Mouse (Mus musculus): ENCODE results near the gene Gm20425. TPM values are rescaled to one million over a fixed set of nuclear protein-coding genes. Genes with fewer than 3 reads are reported as not detected.

The Gm20425 gene
- polyA plus RNA-seq, 2 experiments, result 0.16 to 1.7 TPM

DNA sequence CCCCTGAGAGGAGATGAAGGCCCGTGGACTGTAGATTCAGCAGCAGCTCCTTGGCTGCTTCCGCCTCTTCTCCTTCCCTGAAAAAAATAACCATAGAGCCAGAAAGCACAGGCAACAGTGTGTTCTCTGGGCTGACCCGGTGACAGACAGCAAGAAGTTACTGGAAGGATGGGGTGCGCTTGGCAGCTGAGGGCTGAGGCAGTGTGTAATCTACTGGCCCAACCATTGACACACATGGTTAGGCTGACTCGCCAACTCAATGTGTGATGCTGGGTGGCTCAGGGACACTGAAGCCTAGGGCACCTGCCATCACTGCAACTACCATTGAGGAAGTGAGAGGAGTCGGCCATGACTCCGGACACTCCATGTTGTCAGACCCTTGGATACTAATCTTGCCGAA lies 48.2 kb downstream of the Gm20425 start:
- ATAC-seq (ENCODE audit: insufficient read depth) (no peak), DNase-seq (ENCODE audit: low read depth in 3 of 3, low spot score in 3 of 3) (no peak)
- H3K36me3 ChIP-seq (replicated peaks; ENCODE audit: control insufficient read depth, insufficient read depth, low read depth), result no peaks in the 10 kb centered on the region
- no peak overlapping the region for H3K4me3 ChIP-seq (ENCODE audit: insufficient read depth in 1 of 2, low read depth in 2 of 2, low read length in 2 of 2)
- no peak overlapping the region for H3K4me2 ChIP-seq (ENCODE audit: low read depth)
- H3K9ac ChIP-seq (replicated peaks), result no peak overlapping the region
- TF ChIP-seq CTCF (IDR thresholded peaks at IDR 0.05; ENCODE audit: low read depth), result no peak
- no peak for TF ChIP-seq EP300 (IDR thresholded peaks at IDR 0.05; ENCODE audit: low read depth)
- H3K9me3 ChIP-seq (ENCODE audit: control insufficient read depth, low read length), result no peaks in the 10 kb centered on the region
- peaks cover 4 to 8% of the 10 kb centered on the region in 2 experiments for H3K4me1 ChIP-seq (replicated peaks; ENCODE audit: control insufficient read depth in 2 of 2, insufficient read depth in 2 of 2, low read length in 1 of 2)
- H3K27me3 ChIP-seq (ENCODE audit: control insufficient read depth, insufficient read depth, low read length), result no peaks in the 10 kb centered on the region; the same call in 1 of the 2 replicates
- WGBS (ENCODE audit: insufficient replicate concordance), result 81% methylated on average over 8 of the region's 8 CpGs
- no peak overlapping the region for H3K27ac ChIP-seq

DNA sequence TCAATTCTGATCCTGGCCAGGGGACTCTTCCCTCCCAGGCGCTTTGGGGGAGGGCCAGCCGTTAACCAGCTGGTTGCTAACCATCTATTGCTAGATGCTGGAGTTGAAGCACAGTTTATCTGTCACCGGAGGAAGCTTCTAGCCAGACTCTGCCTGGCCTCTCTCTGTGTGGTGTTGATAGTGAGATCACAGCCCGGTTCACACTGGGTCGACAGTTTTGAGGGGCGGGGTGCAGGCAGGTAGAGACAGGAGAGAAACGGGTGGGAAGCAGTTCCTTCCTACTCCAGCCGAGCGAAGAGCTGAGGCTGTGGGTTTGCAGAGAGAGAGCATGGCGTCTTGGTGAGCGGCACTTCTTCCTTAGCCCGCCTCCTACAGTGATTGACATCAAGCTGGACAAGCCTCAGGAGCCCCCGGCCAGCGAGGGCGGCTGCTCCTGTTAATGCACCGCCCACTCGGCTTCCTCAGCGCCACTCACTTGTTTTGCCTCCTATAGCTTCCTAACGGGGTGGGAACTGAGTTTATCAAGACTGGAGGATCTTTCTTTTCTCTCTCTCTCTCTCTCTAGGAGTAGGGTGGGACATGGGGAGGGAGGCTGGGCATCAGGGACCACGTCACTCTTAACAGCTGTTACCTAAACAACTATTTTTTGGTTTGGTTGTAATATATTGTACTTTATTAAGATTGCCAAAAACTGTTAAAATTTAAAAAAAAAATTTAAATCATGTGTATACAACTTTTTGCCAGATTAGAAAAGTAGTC lies 49.1 kb downstream of the Gm20425 start:
- TF ChIP-seq EP300 (IDR thresholded peaks at IDR 0.05; ENCODE audit: low read depth) (no peak), CTCF (IDR thresholded peaks at IDR 0.05; ENCODE audit: low read depth) (no peak)
- Histone ChIP-seq H3K9me3 (ENCODE audit: control insufficient read depth, low read length) (no peaks in the 10 kb centered on the region), H3K4me3 (ENCODE audit: insufficient read depth in 1 of 2, low read depth in 2 of 2, low read length in 2 of 2) (peak overlapping the region; percentile 54 to 80), H3K27ac (no peak overlapping the region), H3K27me3 (ENCODE audit: control insufficient read depth, insufficient read depth, low read length) (no peaks in the 10 kb centered on the region; the same call in 1 of the 2 replicates), H3K4me1 (replicated peaks; ENCODE audit: control insufficient read depth in 2 of 2, insufficient read depth in 2 of 2, low read length in 1 of 2) (peaks cover 4 to 8% of the 10 kb centered on the region in 2 experiments), H3K4me2 (ENCODE audit: low read depth) (peak overlapping the region; percentile 67), H3K36me3 (replicated peaks; ENCODE audit: control insufficient read depth, insufficient read depth, low read depth) (no peaks in the 10 kb centered on the region), H3K9ac (replicated peaks) (peak overlapping the region; percentile 50)
- ATAC-seq (ENCODE audit: insufficient read depth) (peak; percentile 87), DNase-seq (ENCODE audit: low read depth in 3 of 3, low spot score in 3 of 3) (peak; percentile 62 to 70 (median 64))
- 2% methylated on average over 20 of the region's 20 CpGs for whole genome bisulfite sequencing (ENCODE audit: insufficient replicate concordance)

DNA sequence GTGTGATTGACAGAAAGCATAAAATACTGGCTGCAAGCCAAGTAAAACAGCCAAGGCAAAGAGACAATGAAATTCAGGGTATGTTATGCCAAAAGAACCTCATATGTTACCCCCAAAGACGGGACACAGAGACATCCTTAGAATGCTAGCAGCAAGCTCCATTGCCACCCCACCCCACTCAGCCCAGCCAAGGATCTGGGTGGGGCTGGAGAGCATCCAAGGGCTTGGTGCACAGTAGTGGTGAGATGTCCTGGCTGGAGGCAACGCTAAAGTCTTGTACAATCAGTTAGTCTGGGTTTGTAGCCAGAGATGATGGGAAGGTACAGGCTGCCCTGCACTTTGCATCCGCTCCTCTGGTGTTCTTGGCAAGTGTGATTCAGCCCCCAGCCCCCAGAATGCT lies 49.8 kb downstream of the Gm20425 start:
- Histone ChIP-seq H3K4me3 (ENCODE audit: insufficient read depth in 1 of 2, low read depth in 2 of 2, low read length in 2 of 2) (peak overlapping the region; percentile 54 to 80), H3K4me1 (replicated peaks; ENCODE audit: control insufficient read depth in 2 of 2, insufficient read depth in 2 of 2, low read length in 1 of 2) (peaks cover 4 to 8% of the 10 kb centered on the region in 2 experiments), H3K36me3 (replicated peaks; ENCODE audit: control insufficient read depth, insufficient read depth, low read depth) (no peaks in the 10 kb centered on the region), H3K9me3 (ENCODE audit: control insufficient read depth, low read length) (no peaks in the 10 kb centered on the region), H3K9ac (replicated peaks) (no peak overlapping the region; the same call in 1 of the 2 replicates), H3K27ac (no peak overlapping the region), H3K27me3 (ENCODE audit: control insufficient read depth, insufficient read depth, low read length) (no peaks in the 10 kb centered on the region; the same call in 1 of the 2 replicates), H3K4me2 (ENCODE audit: low read depth) (peak overlapping the region; percentile 67)
- 47% methylated on average over 3 of the region's 3 CpGs for WGBS (ENCODE audit: insufficient replicate concordance)
- no peak for DNase-seq (ENCODE audit: low read depth in 3 of 3, low spot score in 3 of 3)
- ATAC-seq (ENCODE audit: insufficient read depth), result no peak
- no peak for TF ChIP-seq EP300 (IDR thresholded peaks at IDR 0.05; ENCODE audit: low read depth)
- TF ChIP-seq CTCF (IDR thresholded peaks at IDR 0.05; ENCODE audit: low read depth), result no peak

DNA sequence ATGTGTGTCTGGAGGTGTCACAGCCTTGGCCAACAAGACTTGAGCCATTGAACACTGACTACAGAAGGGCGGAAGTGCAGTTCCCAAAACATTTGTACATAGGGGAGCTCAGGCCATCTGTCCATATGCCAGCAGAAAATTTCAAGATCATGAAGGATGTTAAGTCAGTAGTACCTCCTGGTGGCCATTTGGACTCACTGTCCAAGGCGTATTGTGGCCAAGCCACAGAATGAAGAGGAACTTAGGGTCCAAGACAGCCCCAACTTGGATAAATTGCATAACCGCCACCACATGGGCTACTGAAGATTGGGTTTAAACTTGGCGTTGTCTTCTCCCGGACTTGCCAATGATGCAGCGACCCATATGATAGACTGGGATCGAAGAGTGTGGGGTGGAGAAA lies 54.4 kb downstream of the Gm20425 start:
- Histone ChIP-seq H3K36me3 (replicated peaks; ENCODE audit: control insufficient read depth, insufficient read depth, low read depth) (no peaks in the 10 kb centered on the region), H3K27me3 (ENCODE audit: control insufficient read depth, insufficient read depth, low read length) (no peaks in the 10 kb centered on the region), H3K9me3 (ENCODE audit: control insufficient read depth, low read length) (no peaks in the 10 kb centered on the region), H3K4me3 (ENCODE audit: insufficient read depth in 1 of 2, low read depth in 2 of 2, low read length in 2 of 2) (no peak overlapping the region), H3K9ac (replicated peaks) (no peak overlapping the region), H3K4me2 (ENCODE audit: low read depth) (no peak overlapping the region), H3K27ac (no peak overlapping the region), H3K4me1 (replicated peaks; ENCODE audit: control insufficient read depth in 2 of 2, insufficient read depth in 2 of 2, low read length in 1 of 2) (peaks cover 4% of the 10 kb centered on the region in 2 experiments)
- DNase-seq (ENCODE audit: low read depth in 3 of 3, low spot score in 3 of 3) (no peak), ATAC-seq (ENCODE audit: insufficient read depth) (no peak)
- WGBS (ENCODE audit: insufficient replicate concordance), result 76% methylated on average over 7 of the region's 7 CpGs
- TF ChIP-seq EP300 (IDR thresholded peaks at IDR 0.05; ENCODE audit: low read depth) (no peak), CTCF (IDR thresholded peaks at IDR 0.05; ENCODE audit: low read depth) (no peak)

DNA sequence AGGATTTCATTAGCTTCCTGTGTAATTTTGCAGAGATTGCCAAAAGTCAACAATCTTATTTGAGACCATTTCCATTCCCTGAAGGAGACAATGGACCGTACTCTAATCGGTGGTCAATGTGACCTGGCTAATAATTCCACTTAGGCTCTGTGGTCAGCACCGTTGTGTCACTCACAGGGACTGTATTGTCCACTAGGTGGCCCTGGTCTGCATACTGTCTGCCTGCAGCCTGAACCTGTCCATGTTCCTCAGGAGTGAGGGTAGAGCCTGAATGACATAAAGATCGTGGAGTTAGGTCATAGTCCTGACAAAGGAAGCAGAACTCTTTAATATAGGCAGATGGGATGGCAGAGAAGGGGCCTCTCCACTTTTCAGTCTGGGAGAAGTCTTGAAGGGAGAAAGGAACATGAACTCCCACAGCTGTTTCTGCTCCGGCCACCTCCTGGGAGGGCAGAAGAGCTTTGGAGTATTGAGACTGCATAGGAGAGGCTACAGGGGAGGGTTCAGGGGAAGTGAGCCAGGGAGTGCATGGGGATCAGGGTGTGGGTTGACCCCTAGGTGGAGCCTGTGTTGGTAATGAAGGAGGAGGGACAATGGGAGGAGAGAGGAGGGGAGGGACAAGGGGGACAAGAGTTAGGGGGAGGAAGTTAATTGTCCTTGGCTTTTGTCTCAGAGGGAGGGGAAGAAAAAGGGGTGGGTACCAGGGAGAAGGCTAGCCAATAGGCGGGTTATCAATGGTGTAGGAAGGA lies 55.2 kb downstream of the Gm20425 start:
- no peak for ATAC-seq (ENCODE audit: insufficient read depth)
- 37% methylated on average over 6 of the region's 6 CpGs for WGBS (ENCODE audit: insufficient replicate concordance)
- DNase-seq (ENCODE audit: low read depth in 3 of 3, low spot score in 3 of 3), result no peak

More for the DNA sequence above, 55.2 kb downstream of the Gm20425 start:
- Histone ChIP-seq H3K27ac (no peak overlapping the region), H3K4me1 (replicated peaks; ENCODE audit: control insufficient read depth in 2 of 2, insufficient read depth in 2 of 2, low read length in 1 of 2) (no peaks in the 10 kb centered on the region), H3K27me3 (ENCODE audit: control insufficient read depth, insufficient read depth, low read length) (no peaks in the 10 kb centered on the region), H3K36me3 (replicated peaks; ENCODE audit: control insufficient read depth, insufficient read depth, low read depth) (no peaks in the 10 kb centered on the region), H3K4me3 (ENCODE audit: insufficient read depth in 1 of 2, low read depth in 2 of 2, low read length in 2 of 2) (no peak overlapping the region), H3K9me3 (ENCODE audit: control insufficient read depth, low read length) (no peaks in the 10 kb centered on the region), H3K9ac (replicated peaks) (no peak overlapping the region), H3K4me2 (ENCODE audit: low read depth) (no peak overlapping the region)
- TF ChIP-seq EP300 (IDR thresholded peaks at IDR 0.05; ENCODE audit: low read depth) (no peak), CTCF (IDR thresholded peaks at IDR 0.05; ENCODE audit: low read depth) (peak; percentile 77)
